Mouse (Mus musculus): ENCODE measurements around the gene Vasp.

DNA sequence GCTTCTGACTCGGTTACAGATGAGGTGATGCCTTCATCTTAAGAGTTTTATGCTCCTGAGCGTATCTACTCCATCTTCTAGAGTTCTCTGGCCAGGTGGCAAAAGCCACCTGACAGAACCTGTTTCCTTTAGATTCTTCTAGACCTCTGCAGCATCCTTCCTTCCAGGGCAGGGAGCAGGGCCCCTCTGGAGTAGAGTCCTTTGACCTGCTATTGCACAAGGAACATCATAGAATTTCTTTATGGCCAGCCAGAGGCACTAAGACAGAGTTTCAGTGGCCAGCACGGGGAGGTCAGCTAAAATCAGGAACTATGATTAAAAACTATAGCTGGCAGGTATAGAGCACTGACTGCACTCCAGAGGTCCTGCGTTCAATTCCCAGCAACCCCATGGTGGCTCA is 19.5 kb downstream of the Vasp start:
- TF ChIP-seq EP300 (IDR thresholded peaks at IDR 0.05) (no peak), CTCF (IDR thresholded peaks at IDR 0.05) (no peak)

Measured in lung, postnatal 0 days (tissue).